Mouse (Mus musculus) right cerebral cortex, adult 2 months (tissue): ENCODE results near the gene Smg6.
"Not testable (repeated sequence)": the region's sequence is repeated elsewhere in the genome, so short reads cannot be mapped to it uniquely, and the experiment has no call there.

Experiments used
- DNase-seq, 2 experiments: peaks; one replicate each; pipeline ENCODE4 v3.0.0; 2021 to 2022; ENCODE audit warnings: low spot score in 2 of 2

Smg6 gene

GRCm38 (mm10) chr11:74994141-74994540 lies 68.5 kb downstream of the Smg6 start:
- DNase-seq = no peak

- DNase-seq = no peak
Measured at GRCm38 (mm10) chr11:74994856-74995255, 69.2 kb downstream of the Smg6 start.

GRCm38 (mm10) chr11:74996482-74996881 lies 70.9 kb downstream of the Smg6 start:
- DNase-seq = no peak

DNA sequence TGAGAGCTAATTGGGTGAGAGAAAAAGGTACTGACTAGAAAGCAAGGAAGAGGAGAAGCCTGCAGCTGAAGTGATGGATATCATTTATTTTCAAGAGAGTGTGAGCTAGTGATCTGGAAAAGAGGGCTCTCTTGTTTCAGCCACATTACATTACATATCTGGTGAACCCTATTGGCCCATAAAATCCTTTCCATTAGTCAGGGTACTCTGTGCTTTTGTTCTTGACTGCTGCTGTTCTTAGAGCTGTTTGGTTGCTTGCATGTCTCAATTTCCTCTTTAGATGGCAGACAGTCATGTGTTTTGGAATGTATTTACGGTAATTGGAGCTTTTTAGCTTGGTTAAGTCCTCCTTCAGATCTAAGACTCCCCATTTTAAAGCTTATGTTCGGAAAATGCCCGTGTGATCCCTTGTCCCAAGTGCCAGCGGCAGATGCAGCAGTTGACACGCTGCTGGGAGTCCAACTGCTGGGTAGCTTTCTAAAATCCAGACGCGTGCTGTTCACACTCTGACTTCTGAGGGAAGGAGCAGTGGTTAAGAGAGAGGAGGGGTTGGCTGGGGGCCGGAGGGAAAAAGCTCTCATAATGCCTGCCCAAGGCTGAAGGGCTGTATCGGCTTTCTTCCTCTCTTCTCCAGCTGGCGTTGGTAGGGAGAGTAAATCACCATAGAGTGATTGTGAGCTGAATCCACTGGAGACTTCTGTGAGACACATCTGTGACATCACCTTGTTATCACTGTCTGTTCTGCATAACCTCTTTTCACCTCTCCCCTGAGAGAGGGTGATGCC lies 75.4 kb downstream of the Smg6 start:
- no peak for DNase-seq

DNA sequence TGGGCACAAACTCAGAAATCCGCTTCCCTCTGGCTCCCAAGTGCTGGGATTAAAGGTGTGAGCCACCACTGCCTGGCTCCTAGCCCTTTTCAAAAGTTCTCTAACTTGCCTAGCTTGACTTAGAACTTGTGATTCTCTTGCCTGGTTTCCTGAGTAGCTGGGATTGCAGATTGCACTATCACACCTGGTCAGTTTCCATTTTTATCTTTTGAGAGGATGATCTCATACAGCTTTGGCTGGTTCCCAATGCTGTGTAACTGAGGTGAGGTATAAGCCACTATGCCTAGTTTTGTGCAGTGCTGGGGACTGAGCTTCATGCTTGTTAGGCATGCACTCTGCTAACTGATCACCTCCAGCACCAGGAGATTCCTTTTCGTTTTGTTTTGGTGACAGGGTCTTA lies 82.6 kb downstream of the Smg6 start:
- no peak for DNase-seq

- DNase-seq = not testable (repeated sequence)
Measured at GRCm38 (mm10) chr11:75009537-75009936, 83.9 kb downstream of the Smg6 start.

- peak; percentile 41 to 64 for DNase-seq
Measured at GRCm38 (mm10) chr11:75012997-75013694, 87.5 kb downstream of the Smg6 start.

GRCm38 (mm10) chr11:75013764-75014695 lies 88.4 kb downstream of the Smg6 start:
- no peak for DNase-seq

DNA sequence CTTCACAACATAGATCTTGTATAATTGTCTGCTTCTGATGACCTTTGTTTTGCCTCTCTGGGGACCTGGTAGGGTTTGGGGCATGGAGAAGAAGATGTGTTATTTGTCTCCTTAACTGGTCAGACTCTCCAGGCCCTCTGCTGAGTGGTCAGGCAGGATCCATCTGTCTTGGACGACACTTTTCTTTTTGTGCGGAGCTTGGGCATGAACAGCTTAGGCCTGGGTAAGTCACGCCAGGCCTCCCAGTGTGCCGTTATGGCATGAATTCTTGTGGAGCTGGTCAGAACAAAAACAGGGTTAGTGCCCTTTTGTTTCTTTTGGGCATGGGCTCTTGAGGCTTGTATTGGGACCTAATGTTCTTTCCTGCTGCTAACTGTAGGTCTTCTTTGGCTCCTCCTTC lies 89.2 kb downstream of the Smg6 start:
- DNase-seq = no peak

- DNase-seq = peak in 1 of 2 experiments; percentile 21
Measured at GRCm38 (mm10) chr11:75015453-75015871, 89.8 kb downstream of the Smg6 start.

DNA sequence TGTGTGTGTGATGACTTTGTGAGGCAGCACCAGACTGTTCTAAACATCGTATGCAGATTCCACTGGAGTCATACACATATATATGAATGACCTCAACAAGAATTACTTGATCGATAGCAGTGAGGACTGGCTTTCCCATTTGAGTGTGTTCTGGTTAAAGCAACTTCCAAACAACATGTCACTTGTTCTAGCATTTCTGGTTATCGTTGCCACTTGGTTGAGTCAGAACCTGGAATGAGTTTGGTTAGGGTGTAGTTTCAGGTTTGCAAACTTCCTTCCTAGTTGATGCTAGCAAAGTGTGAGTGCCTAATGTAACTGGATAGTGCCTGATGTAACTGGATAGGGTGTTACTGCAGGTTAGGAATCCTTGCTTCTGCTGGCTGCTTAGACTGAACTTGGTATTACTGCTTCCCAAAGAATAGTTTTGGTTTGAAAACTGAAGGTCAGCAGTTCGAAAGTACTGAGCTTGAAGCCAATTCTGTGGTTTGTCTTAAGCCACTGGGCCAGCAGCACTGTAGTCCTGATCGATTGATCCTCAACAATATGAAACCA lies 90.8 kb downstream of the Smg6 start:
- no peak for DNase-seq

DNA sequence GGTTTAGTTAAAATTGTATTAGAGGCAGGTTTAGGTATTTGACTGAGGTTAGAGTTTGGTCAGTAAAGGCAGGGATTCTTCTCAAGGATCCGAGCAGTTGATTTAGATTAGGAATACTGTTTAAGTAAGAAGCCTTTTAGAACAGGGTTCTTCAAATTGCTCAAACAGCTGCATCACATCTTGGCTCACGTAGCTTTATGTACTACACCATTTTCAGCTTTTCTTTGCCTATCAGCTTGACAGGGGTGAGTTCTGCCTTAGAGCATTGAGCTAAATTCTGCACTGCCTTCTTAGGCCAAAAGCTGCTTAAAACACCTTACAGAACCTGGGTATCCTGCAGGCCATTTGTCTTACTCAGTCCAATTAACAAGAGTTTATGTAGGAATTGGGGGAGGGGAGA lies 92.2 kb downstream of the Smg6 start:
- DNase-seq = no peak

DNA sequence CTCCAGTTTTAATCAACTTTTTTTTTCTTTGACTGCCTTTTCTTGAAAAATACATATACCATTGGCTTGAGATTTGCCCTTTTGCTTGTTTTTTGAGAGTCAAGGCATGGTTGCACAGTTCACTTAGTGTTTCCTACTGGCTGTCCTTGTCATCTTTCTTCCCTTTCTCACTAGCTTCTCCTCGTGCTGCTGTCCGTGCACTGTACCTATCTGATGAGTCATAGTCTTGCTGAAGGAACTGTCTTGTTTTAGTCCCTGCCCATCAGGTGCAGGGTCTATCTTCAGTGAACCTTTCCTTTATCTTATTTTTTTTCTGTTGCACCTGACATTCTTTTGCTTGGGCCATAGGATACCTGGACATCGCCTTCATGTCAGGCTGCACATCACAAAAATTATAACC lies 101.4 kb downstream of the Smg6 start:
- DNase-seq = no peak

- no peak for DNase-seq
Measured at GRCm38 (mm10) chr11:75027616-75028015, 102.0 kb downstream of the Smg6 start.

- no peak for DNase-seq
Measured at GRCm38 (mm10) chr11:75031251-75031650, 105.6 kb downstream of the Smg6 start.

DNA sequence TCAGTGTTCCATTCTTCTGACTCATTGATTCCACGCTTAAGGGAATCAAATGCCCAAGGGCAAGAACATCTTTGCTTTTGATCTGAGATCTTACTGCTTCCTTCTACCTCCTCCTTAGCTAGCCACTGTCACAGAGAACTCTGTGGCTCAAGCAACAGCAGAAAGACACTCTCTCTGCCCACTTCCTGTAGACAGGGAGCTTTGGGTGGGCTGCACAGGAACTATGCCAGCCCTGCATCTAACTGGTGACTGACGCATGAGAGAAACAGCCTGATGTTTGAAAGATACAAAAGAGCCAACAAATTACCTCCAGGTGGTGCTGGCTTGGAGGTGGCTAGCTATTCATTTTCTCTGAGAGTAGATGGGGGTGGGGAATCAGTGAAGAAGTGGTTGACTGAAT lies 107.3 kb downstream of the Smg6 start:
- no peak for DNase-seq

DNA sequence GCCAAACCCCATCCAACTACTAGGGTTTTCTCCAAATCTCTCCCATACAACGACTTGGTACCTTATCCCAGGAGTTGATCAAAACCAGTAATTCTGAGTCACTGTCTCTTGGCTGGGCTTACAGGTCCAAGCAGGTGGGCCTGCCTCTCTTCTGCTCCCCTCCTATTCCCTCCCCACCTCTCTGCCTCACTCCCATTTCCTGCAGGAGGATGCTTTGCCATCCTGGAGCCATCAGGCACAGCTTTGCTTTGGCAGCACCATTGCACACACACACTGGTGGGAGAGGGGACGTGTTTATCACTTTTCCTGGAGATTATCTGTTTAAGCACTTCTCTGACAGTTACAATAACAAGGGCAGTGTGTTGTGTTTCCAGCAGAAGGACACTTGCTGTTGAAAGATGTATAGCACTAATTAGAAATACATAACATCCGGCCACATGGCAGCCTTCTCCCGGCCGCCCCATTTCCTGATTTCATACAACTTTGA lies 108.0 kb downstream of the Smg6 start:
- no peak for DNase-seq

DNA sequence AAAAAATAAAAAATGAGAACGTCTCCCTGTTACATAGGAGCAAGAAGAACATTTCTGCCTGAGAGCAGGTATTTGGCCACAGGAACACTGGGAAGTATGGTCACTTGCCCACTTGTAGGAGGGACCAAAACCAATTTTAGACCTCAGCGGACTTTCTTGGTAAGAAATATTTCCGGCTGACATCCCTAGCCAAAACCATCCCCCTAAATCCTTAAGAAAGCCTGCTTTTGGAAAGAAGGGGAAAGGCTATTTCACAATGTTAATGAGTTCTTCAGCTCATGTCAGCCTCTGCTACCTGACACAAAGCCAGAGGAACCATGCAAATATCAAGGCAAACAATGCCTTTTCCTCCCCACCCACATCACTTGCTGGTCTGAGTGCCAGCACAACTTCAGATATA lies 108.5 kb downstream of the Smg6 start:
- DNase-seq = no peak

- no peak for DNase-seq
Measured at GRCm38 (mm10) chr11:75044333-75044732, 118.7 kb downstream of the Smg6 start.

DNA sequence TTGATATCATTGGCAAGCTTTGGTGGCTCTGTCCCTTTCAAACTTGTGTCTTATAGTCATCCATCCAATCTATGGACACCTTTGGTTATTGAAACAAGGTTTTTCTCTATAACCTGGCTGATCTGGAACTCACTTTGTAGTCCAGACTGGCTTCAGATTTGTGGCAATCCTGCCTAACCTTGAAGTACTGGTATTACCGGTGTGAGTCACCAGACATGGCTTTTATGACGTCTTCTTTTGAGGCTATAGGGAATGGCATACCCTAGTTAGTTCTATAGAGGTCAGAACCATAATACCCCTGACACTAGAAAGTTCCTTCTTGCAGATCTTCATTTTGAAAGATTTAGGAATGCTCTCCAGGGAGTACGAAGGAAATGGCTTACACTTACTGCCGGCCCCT lies 120.2 kb downstream of the Smg6 start:
- DNase-seq = no peak

DNA sequence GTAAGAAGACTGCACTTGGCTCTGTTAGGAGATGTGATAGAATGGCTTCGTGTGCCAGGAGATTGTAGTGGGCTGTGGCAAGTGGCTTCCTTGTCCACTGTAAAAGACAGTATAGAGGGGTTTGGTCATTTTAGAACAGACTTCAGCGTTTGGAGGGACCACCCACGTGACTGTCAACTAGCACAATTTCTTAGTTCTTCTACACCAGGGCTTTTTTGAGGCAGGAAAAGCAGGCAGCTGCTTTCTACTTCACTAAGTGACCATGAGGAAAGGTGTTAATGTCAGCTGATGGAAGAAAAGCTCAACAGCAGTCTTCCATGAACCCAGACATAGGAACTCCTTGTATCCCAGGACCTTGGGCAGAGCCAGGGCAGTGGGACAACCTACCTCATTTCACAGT lies 121.0 kb downstream of the Smg6 start:
- no peak for DNase-seq

DNA sequence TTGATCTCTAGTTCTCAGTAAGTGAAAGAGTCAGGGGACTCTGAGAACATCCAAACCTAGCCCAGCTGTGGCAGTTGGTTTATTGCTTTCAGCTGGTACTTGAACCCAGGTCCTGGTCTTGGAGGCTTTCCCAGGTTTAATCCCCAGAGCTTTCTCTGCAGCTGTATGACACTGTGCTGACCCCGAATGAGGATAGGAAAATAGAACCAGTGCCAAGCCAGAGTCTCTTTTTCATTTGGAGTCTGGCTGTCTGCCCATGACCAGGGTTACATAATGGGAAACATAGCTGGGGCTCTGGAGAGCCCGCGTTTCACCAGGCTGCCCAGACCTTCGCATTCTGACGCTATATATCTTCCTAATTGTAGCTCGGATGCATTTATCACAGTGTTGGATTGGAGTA lies 121.4 kb downstream of the Smg6 start:
- peak; percentile 38 to 60 for DNase-seq
